Mouse (Mus musculus): ENCODE results near the gene Tnik.

Gene Tnik

DNA sequence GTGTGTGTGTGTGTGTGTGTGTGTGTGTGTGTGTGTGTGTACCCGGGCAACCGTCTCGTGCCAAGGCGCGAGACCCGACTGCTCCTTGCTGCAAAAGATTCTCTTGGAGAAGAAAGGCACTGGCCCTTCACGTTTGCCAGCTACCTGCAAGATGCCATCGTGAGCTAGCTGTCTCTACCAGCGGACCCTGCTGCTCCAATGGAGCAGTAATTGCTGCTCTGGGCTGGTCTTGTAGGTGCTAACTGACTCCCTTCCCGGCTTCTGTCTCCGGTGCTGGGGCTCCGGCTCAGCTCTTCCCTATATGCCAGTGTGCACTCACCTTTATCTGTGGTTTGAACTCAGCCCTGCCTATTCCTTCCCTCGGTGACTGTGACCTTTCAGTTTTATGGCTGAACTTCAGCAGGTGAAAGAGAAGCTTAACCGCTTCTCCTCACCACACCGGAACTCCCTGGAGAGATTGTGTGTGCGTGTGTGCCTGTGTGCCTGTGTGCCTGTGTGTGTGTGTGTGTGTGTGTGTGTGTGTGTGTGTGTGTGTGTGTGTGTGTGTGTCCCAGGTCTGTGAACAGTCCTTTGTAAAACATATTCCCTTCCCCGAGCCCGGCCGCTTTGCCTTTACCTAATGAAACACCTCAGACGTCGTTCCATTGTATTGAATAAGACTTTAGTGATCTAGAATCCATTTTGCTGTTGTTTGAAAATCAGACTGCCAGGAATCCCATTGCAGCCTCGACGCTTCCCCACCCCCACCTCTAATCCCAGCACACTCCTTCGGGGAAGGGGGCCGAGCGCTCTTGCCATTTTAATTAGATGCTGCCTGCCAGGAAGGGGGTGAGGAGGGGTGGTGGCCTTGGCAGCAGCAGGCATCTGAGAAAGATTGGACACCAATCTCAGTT, 1.2 kb downstream of the Tnik start:
- CTCF ChIA-PET = no interaction called here

DNA sequence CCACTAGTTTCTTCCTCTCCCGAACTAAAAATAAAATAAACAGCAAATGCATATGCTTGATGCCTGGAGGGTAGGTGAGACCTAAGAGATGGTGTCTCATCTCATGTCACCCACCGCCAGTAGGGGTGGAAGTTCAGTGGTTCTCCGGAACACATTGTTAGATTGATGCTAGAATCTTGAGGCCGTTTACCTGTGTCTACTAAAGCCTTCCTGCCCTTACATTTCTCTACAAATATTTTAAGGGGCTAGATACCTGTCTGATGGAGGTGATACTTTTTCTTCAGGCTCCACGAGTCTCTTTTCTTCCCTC, 1.8 kb downstream of the Tnik start:
- CTCF ChIA-PET = no interaction called here

DNA sequence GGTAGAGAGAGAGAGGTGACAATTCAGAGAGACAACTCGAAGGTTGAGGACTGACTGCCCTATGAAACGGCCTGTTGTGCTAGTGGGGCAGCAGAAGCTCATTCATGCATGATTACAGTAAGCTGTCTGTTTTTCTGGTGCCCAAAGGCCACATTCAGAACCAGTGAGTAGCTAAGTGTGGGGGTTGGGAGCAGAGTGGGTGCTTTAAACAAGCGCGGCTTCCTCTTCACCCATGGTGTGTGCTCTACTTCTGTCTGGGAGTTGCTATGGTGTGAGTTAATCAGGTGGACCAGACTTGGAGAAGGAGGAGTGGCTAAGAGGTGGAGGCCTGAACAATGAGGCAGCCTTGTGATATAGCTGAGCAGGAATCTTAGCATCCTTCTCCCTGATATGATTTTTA, 2.2 kb downstream of the Tnik start:
- CTCF ChIA-PET = no interaction called here

DNA sequence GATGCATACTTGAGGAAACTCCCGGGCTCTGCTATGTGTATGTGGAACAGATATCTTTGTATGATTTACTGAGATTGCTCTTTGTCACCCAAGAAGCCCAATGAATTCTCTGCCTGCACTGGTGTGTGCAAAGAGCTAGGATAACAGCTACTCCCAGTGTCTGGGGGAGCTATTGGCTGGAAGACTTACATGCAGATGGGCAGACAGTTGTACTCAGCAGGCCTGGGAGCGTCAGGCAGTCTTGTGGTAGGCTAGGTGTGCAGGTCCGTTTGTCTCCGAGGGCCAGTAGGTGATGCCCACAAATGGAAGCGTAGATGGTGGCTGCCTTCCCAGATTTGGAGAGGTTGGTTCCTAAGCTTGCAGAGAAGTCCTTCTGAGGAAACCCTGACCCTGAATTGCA, 2.6 kb downstream of the Tnik start:
- CTCF ChIA-PET = no interaction called here

DNA sequence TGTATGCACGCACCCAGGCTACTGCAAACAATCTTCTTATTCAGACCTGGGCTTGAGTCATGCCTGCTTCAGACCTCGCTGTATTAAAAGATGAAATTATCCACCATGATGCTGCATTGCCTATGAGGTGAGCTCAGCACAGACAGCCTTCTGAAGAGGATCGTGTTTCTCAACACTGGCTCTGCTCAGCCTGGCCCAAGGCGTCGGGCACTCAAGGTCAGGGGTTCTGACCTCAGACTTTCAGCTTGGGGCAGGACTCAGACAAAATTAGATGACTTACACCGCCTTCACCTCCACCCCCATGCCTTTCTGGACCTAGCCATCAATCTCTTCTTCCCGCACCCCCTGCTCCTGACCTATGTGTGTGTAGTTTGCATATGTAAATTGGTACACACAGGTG, 4.2 kb downstream of the Tnik start:
- CTCF ChIA-PET = no interaction called here

DNA sequence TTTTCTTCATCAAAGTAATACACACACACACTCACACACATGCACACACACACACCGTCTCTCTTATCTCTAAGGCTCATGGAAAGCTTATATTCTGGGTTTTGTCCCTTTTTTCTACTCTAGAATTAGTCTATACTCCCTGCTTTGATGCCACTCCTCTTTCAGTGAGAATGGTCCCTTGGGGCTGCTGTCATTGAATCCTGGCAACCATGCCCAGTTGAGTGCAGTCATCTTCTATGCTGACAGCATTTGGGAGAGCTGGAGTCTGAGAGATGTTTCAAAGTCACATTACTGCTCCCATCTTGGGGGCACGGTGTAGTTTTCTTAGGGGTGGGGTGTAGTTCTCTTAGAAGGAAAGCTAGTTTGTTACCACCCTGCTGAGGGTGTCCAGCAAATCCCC, 6.7 kb downstream of the Tnik start:
- CTCF ChIA-PET = no interaction called here

DNA sequence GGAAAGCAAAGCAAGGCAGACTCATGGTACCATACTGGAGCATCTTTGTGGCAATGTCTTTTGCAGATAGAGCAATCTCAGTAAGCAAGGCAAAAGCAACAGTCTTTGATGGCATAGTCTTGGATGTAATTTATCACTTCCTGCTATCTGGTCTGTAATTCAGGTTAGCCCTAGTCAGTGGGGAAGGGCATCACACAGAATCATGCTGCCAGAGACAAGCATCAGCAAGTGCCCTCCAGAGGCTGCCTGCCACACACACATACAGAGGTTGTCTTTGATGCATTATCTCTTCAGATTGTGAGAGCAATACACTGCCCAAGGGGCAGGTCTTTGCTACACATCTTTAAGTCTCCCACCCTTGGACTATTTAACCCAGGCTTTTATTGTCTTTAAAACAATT, 8.9 kb downstream of the Tnik start:
- CTCF ChIA-PET = no interaction called here

DNA sequence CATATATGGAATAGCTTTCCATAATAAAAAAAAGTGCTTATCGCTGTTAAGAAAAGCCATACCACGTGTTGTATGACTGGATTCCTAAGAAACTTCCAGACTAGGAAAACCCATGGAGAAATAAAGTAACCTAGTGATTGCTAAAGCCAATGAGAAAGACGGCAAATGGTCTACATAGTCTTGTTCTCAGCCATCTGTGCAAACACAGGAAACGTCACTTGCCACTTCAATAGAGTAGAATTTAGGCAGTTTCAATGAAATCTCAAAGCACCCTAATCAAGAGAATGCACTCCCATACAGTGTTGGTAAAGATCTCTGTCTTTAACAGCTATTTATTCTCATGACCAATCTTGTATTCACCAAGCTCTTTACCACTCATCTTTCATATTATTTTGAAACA, 11.7 kb downstream of the Tnik start:
- CTCF ChIA-PET = no interaction called here

DNA sequence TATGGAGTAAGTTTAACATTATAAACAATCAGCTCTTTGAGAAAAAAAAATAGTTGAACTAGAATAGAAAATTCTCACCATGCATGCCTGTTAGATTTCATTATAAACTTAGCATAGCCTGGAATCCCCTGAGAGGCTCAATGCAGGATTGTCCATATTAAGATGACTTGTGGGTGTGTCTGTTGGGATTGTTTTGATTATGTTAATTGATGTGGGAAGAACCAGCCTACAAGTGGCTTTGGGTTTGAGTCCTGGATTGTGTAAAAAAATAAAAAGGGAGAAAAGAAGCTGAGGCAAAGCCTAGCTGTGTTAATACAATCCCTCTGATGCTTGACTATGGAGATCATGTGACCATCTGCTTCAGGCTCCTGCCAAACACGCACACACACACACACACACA, 26.7 kb downstream of the Tnik start:
- CTCF ChIA-PET = no interaction called here

DNA sequence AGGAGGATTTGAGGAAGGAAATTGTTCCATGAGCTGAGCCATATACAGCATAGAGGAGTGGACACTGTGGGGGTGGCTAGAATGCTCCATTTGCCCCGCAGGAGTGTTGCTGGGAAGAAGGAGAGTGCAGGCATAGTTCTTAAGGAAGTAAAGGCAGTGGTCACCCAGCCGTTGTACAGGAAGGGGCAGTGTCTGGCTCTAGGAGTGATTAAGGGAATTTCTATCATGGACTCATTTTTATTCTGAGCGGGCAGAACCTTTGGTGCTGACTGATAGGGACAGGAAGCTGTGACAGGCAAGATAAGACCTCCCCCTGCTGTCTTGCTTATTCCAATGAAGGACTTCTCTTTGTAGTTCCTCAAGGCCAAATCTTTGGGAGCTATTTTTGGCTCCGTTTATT, 38.4 kb downstream of the Tnik start:
- CTCF ChIA-PET = no interaction called here

DNA sequence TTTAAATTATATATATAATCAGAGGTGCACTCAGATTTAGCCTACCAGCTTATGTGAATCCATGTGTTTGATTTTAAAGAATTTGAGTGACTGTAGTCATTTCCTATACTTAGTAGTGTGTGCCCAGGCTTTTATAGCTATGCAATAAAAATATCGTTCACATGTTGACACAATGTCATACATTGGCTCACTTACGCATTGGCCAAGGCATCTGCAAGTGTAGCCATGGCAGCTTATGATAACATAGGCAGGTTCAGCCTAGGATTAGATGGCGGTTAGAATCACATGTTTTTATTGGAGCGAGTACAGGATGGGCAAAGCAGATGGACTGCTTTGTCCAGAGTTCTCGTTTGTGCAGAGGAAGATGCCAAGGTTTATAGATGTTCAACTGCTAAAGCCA, 40.9 kb downstream of the Tnik start:
- CTCF ChIA-PET = no interaction called here

DNA sequence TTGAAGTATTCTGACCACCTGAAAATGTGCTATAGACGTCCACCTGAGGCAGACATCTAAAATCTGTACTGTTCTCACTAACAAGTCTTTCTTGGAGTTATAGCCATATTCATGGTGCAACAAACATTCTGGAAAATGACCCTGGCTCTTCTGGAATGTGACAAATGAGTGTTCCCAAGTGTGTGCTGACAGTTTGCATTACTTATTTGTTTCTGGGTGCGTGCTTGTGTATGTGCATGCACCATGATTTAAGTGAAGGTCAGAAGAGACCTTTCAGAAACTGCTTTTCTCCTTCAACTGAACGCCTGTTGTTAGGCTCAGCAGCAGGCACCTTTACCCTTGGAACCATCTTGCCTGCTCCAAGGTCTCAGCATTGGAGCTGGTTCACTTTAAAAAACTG, 43.8 kb downstream of the Tnik start:
- CTCF ChIA-PET = no interaction called here

DNA sequence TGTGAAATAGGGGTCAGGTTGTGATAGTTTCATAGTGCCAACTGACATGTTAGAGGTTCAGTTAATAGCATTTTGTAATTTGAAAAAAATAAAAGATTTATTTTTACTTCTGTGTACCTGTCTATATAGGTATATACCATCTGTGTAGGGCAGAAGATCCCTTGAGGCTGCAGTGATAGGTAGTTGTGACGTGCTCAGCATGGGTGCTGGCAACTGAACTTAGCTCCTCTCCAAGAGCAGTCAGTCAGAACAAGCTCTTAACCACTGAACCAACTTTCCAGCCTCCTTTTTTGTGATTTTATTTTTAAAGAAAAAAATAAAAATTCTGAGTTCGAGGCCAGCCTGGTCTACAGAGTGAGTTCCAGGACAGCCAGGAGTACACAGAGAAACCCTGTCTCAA, 51.4 kb downstream of the Tnik start:
- CTCF ChIA-PET = interaction anchor here (0.6 kb wide), 1 partner anchor 74 kb away, joined by 9 read pairs; no protein-coding TSS in a partner anchor

DNA sequence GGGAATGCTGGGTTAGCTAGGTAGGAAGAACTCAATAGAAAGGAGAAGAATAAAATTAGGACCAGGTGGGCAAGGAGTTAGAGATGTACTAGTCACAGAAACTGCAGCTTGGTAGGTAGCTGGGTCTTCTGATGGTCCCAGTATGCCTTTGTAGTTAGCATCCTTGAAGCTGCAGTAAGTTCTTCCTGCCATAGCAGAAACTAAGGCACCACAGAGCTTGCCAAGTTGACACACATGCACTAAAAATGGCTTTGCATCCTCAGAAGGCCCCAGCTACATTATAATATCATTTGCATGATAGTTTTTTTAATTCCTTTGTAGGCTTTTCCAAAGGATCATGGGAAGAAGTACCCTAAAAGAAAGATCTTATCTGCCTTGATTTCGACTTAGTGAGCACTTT, 54.3 kb downstream of the Tnik start:
- CTCF ChIA-PET = no interaction called here

DNA sequence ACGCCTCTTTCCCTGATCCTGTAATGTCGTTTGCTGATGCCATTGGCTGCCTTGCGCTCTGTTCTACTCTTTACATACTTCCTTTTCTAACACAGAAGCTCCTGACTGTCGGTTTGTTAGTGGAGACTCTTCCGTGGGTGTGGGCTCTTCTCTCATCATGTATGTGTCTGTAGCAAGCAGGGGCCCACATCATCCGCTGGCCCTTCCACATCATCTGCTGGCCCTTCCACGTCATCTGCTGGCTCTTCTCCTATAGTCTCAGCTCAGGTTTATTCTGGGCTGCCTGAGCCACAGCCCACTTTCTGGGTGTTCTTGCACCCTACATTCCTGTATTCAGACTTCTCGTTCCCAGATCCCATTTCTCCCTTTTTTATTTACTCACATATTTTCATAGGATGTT, 58.6 kb downstream of the Tnik start:
- CTCF ChIA-PET = no interaction called here

DNA sequence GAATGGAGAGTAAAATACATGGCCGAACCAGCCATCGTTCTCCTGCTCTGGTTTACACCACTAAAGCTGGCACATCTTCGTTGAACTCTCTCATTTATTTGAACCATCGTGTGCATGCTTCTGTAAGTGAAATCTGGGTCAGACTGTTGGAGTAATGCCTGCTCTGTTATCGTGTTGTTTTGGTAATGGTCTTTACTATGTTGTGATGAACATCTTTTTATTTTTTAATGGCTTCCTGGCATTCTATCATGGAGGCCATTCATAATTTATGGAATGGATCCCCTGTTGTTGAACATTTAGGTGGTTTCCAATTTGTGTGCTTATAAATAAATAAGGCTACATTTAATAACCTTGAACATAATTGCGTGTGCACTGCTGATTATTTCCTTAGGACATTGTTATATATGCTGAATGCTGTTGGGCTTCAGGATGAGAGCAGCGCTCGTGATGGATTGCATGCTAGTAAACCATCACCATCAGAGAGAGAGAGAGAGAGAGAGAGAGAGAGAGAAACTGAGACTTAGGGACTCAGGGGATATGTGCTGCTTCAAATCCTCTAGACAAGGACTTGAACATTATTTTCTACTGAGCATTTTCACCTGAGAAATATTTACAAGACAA, 62.7 kb downstream of the Tnik start:
- CTCF ChIA-PET = no interaction called here

DNA sequence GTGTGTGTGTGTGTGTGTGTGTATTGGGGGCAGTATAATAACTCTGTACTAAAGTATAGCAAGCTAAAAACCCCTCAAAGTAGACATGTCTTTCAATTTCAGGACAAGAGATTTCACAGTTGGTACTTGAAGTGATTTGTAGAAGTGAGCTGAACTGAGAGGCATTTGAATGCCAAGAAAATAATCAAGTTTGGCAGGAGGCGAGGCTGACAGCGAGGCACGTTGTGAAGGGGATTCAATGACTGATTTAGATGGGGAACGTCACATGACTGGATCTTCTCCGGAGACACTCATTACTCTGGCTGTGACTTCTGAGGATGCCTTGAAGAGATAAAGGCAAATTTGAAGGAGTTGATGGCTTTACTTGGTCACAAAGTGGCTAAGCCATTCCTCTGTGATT, 69.3 kb downstream of the Tnik start:
- CTCF ChIA-PET = no interaction called here

DNA sequence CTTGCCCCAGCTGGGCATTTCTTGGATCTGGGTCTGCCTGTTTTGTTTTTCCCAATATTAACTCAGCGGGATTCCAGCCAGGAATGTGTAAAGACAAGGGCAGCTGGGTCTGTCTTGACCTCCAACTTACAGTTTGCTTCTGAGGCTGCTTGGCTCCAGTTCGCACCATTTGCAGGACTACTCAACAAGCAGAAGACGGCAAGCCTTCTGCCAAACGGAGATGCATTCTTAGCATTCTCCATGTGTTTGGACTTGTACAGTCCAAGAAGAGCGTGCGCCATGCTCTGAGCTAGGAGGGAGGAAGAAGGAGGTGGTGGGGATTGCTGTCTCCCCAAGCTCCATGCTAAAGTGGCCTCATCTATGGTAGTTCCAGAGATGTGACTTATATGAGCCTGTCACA, 70.9 kb downstream of the Tnik start:
- CTCF ChIA-PET = no interaction called here

DNA sequence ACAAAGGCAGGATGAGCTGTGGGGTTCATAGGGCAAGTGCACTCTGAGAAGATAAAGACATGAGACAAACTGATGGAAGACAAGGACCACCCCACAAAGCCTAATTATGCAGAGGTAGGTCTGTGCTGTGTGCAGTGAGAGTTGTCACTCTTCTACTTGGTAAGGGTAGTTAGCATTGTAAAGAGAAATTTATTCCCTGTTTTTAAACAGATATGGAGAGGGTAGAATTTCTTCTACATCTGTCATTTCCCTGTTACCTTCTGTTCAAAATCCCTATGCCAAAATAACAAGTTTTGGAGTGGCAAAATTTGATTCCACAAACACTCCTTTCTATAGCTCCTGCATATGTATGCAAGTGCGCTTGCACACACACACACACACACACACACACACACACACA, 71.5 kb downstream of the Tnik start:
- CTCF ChIA-PET = no interaction called here

DNA sequence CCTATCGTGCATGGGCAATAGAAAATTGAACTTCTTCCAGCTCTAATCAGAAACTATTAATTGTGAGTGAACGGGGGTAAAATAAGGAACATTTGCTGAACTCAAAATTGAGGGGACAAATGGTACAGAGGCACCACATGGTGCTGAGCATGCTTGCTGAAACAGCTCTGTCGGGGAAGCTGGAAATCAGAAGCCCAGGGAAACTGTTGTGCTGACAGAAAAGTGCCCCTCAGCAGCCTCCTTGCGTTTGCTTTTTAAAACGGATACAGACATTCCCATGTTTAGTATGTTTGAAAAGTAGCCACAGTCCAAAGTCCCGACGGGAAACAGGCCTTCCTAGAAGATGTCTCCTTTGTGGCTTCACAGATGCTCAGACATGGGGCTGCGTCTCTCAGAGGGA, 77.1 kb downstream of the Tnik start:
- CTCF ChIA-PET = no interaction called here

DNA sequence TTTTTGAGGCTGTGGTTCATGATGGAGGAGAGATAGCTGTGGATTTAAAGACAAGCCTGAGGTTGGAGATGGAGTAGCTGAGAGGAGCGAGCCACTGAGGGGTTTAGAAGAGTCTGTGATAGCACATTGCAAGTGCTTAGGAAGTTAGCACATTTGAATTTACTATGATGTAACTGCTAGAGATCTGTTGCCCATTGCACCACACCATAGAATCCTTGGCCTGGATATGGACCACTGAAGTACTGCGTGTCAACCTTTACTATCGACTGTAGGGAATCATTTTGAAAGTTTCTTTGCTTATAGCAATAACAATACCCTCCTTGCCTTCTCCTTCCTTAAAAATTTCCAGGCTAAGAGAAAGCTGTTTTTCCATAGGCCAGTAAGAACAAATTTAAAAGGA, 80.2 kb downstream of the Tnik start:
- CTCF ChIA-PET = no interaction called here

DNA sequence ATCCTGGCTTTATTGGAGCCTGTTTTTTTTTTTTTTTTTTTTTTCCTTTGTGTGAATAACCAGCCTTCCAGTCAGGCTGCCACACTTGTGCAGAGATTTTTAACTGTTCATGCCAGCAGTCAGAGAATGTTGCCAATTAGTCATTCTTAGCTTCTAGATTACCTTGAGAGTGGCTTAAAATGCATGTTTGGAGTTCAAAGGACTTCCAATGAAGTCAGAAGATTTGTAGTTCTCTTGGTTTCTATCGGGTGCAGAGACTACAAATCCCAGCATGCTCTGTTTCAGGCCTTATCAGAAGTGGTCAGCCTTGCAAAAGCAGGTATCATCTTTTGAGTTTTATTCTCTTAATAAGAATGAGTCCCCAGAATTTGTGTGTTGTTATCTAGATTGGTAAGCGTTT, 80.6 kb downstream of the Tnik start:
- CTCF ChIA-PET = no interaction called here

DNA sequence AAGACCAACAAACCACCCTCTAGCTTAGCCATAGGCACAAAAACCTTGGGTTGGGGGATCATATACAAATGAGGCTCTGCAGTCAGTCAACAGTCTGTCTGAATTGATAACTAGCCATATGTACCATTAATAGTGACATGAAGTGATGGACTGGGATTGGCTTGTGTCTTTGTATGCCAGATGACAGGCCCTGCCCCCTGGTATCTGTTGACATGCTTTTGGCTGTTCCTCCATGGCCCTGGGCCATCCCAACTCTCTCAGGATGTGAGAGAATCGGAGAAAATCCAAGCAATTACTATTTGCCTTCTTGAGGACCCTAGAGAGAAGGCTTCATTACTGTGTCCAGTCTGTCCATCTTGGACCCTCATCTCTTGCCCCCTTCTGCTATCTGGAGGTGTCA, 82.4 kb downstream of the Tnik start:
- CTCF ChIA-PET = no interaction called here

DNA sequence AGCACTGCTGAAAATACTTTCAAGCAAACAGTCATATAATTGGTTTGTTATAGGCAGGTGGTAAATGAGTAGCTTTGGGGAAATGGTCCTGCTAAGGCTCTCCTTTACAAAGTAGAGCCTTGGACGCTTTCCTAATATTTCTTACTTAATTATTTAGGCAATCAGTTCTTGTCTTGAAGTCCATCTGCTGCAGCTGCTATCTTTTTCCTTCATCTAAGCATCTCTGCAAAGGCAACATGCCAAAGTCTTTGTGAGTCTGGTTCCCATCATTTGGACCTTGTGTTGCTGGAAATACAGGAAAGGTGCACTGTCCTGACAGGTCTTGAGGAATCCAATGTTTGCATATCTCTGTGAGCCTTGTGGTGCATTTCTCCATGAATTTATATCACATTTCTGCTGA, 82.9 kb downstream of the Tnik start:
- CTCF ChIA-PET = no interaction called here
